Mouse (Mus musculus): ENCODE data around the gene Phactr2. TPM values are rescaled to one million over a fixed set of nuclear protein-coding genes. Genes with fewer than 3 reads are reported as not detected.

The Phactr2 gene
- total and polyA plus RNA-seq, 3 experiments, result 0.08 to 0.49 (median 0.31) TPM

- no peaks in the 10 kb centered on the region for H3K27me3 ChIP-seq (replicated peaks)
- TF ChIP-seq ZNF384 (IDR thresholded peaks at IDR 0.05; ENCODE audit: low read depth, low read length) (no peak), TCF12 (IDR thresholded peaks at IDR 0.05; ENCODE audit: low read depth, low read length) (no peak), ZKSCAN1 (IDR thresholded peaks at IDR 0.05; ENCODE audit: borderline replicate concordance, low read depth, low read length) (no peak), IRF4 (IDR thresholded peaks at IDR 0.05; ENCODE audit: low read depth, low read length) (no peak), E2F4 (IDR thresholded peaks at IDR 0.05; ENCODE audit: insufficient replicate concordance, low read depth, low read length) (no peak)
- H3K79me2 ChIP-seq (replicated peaks; ENCODE audit: control insufficient read depth, extremely low read depth, insufficient read depth, poor library complexity, severe bottlenecking), result no peaks in the 10 kb centered on the region
- no peak overlapping the region for H3K4me3 ChIP-seq (replicated peaks in 1 of 3; ENCODE audit: low read depth in 2 of 3, low read length in 2 of 3, poor library complexity in 1 of 3)
- H3K4me1 ChIP-seq (ENCODE audit: control insufficient read depth in 1 of 2, insufficient read depth in 2 of 2), result peaks cover 7 to 20% of the 10 kb centered on the region in 2 experiments
- dilution Hi-C loops (cut with MboI; ENCODE audit: extremely low pct_ligation_motif_present, extremely low pct_unique_long_range_greater_than_20kb, low sequenced_read_pairs), result no loop called here
- in situ Hi-C loops (cut with MboI; ENCODE audit: low pct_ligation_motif_present, low pct_unique_long_range_greater_than_20kb, low sequenced_read_pairs), result no loop called here
- peaks cover 63 to 90% of the 10 kb centered on the region in 2 experiments for H3K36me3 ChIP-seq (replicated peaks in 1 of 2; ENCODE audit: control insufficient read depth in 1 of 2, insufficient read depth in 1 of 2, low read length in 1 of 2)
- DNase-seq (ENCODE audit: extremely low read depth), result no peak
- H3K9ac ChIP-seq (ENCODE audit: insufficient read depth, low read depth), result no peak overlapping the region
- no peak overlapping the region for H3K27ac ChIP-seq (ENCODE audit: insufficient read depth, low read depth)
- H3K9me3 ChIP-seq (replicated peaks; ENCODE audit: low read length), result no peaks in the 10 kb centered on the region
- no peak overlapping the region for H3K4me2 ChIP-seq (ENCODE audit: insufficient read depth, low read depth, poor library complexity, severe bottlenecking)
Measured at GRCm38 (mm10) chr10:13180211-13180610, 294.0 kb downstream of the Phactr2 start.

GRCm38 (mm10) chr10:13177973-13178624 lies 296.1 kb downstream of the Phactr2 start, which contains the start of gene Zc2hc1b:
Zc2hc1b (minus strand) TSS chr10:13178023.
- Histone ChIP-seq H3K4me2 (ENCODE audit: insufficient read depth, low read depth, poor library complexity, severe bottlenecking) (no peak within 1 kb of the TSS), H3K9ac (ENCODE audit: insufficient read depth, low read depth) (no peak within 1 kb of the TSS), H3K36me3 (replicated peaks in 1 of 2; ENCODE audit: control insufficient read depth in 1 of 2, insufficient read depth in 1 of 2, low read length in 1 of 2) (peaks cover 57 to 83% of the 10 kb centered on the region in 2 experiments), H3K4me1 (ENCODE audit: control insufficient read depth in 1 of 2, insufficient read depth in 2 of 2) (no peaks in the 10 kb centered on the region), H3K9me3 (replicated peaks; ENCODE audit: low read length) (no peaks in the 10 kb centered on the region), H3K4me3 (replicated peaks in 1 of 3; ENCODE audit: low read depth in 2 of 3, low read length in 2 of 3, poor library complexity in 1 of 3) (no peak within 1 kb of the TSS), H3K27ac (ENCODE audit: insufficient read depth, low read depth) (no peak within 1 kb of the TSS), H3K79me2 (replicated peaks; ENCODE audit: control insufficient read depth, extremely low read depth, insufficient read depth, poor library complexity, severe bottlenecking) (no peaks in the 10 kb centered on the region), H3K27me3 (replicated peaks) (no peaks in the 10 kb centered on the region)
- dilution Hi-C loops (cut with MboI; ENCODE audit: extremely low pct_ligation_motif_present, extremely low pct_unique_long_range_greater_than_20kb, low sequenced_read_pairs), result no loop called here
- no peak for DNase-seq (ENCODE audit: extremely low read depth)
- in situ Hi-C loops (cut with MboI; ENCODE audit: low pct_ligation_motif_present, low pct_unique_long_range_greater_than_20kb, low sequenced_read_pairs), result no loop called here
- TF ChIP-seq GABPA (IDR thresholded peaks at IDR 0.05; ENCODE audit: insufficient replicate concordance, low read depth, low read length) (no peak), MAZ (IDR thresholded peaks at IDR 0.05; ENCODE audit: low read depth, low read length) (no peak), RCOR1 (conservative IDR thresholded peaks at IDR 0.05; ENCODE audit: low read depth, low read length) (no peak), TCF12 (IDR thresholded peaks at IDR 0.05; ENCODE audit: low read depth, low read length) (no peak), MXI1 (IDR thresholded peaks at IDR 0.05; ENCODE audit: low read depth, low read length) (no peak), IRF4 (IDR thresholded peaks at IDR 0.05; ENCODE audit: low read depth, low read length) (no peak)

GRCm38 (mm10) chr10:13175866-13176265 lies 298.3 kb downstream of the Phactr2 start:
- no peaks in the 10 kb centered on the region for H3K27me3 ChIP-seq (replicated peaks)
- dilution Hi-C loops (cut with MboI; ENCODE audit: extremely low pct_ligation_motif_present, extremely low pct_unique_long_range_greater_than_20kb, low sequenced_read_pairs), result no loop called here
- no peak overlapping the region for H3K9ac ChIP-seq (ENCODE audit: insufficient read depth, low read depth)
- no peaks in the 10 kb centered on the region for H3K9me3 ChIP-seq (replicated peaks; ENCODE audit: low read length)
- H3K36me3 ChIP-seq (replicated peaks in 1 of 2; ENCODE audit: control insufficient read depth in 1 of 2, insufficient read depth in 1 of 2, low read length in 1 of 2), result peaks cover 41 to 61% of the 10 kb centered on the region in 2 experiments
- no peak overlapping the region for H3K4me3 ChIP-seq (replicated peaks in 1 of 3; ENCODE audit: low read depth in 2 of 3, low read length in 2 of 3, poor library complexity in 1 of 3)
- H3K27ac ChIP-seq (ENCODE audit: insufficient read depth, low read depth), result no peak overlapping the region
- no peak for DNase-seq (ENCODE audit: extremely low read depth)
- H3K4me2 ChIP-seq (ENCODE audit: insufficient read depth, low read depth, poor library complexity, severe bottlenecking), result no peak overlapping the region
- no peaks in the 10 kb centered on the region for H3K79me2 ChIP-seq (replicated peaks; ENCODE audit: control insufficient read depth, extremely low read depth, insufficient read depth, poor library complexity, severe bottlenecking)
- in situ Hi-C loops (cut with MboI; ENCODE audit: low pct_ligation_motif_present, low pct_unique_long_range_greater_than_20kb, low sequenced_read_pairs), result no loop called here
- TF ChIP-seq ZKSCAN1 (IDR thresholded peaks at IDR 0.05; ENCODE audit: borderline replicate concordance, low read depth, low read length) (no peak), RAD21 (IDR thresholded peaks at IDR 0.05; ENCODE audit: low read depth, low read length) (no peak), NELFE (IDR thresholded peaks at IDR 0.05; ENCODE audit: low read depth, low read length) (no peak), ELF1 (IDR thresholded peaks at IDR 0.05; ENCODE audit: low read depth, low read length) (no peak), EP300 (IDR thresholded peaks at IDR 0.05; ENCODE audit: low read length) (no peak), KAT2A (IDR thresholded peaks at IDR 0.05; ENCODE audit: insufficient replicate concordance, low read length) (no peak), SMC3 (IDR thresholded peaks at IDR 0.05; ENCODE audit: low read depth, low read length) (no peak), MAFK (IDR thresholded peaks at IDR 0.05; ENCODE audit: insufficient replicate concordance, low read length) (no peak), BHLHE40 (IDR thresholded peaks at IDR 0.05; ENCODE audit: low read depth, low read length) (no peak), ETS1 (conservative IDR thresholded peaks at IDR 0.05; ENCODE audit: low read depth, low read length) (no peak), CTCF (conservative IDR thresholded peaks at IDR 0.05 in 1 of 2, IDR thresholded peaks at IDR 0.05 in 1 of 2; ENCODE audit: low read depth in 2 of 2, low read length in 2 of 2) (no peak), SIN3A (IDR thresholded peaks at IDR 0.05; ENCODE audit: low read length) (no peak), JUN (IDR thresholded peaks at IDR 0.05; ENCODE audit: insufficient read depth, low read depth, low read length) (no peak), E2F4 (IDR thresholded peaks at IDR 0.05; ENCODE audit: insufficient replicate concordance, low read depth, low read length) (no peak)
- H3K4me1 ChIP-seq (ENCODE audit: control insufficient read depth in 1 of 2, insufficient read depth in 2 of 2), result no peaks in the 10 kb centered on the region
